Mouse (Mus musculus): Measurements from ENCODE around the gene Krt12. TPM values are rescaled to one million over a fixed set of nuclear protein-coding genes. Genes with fewer than 3 reads are reported as not detected.
A peak's percentile ranks its signal among the peaks of the same experiment; 100 is the strongest.

Gene Krt12
- polyA plus RNA-seq, 1 experiment from 2014 or later, result not detected

DNA sequence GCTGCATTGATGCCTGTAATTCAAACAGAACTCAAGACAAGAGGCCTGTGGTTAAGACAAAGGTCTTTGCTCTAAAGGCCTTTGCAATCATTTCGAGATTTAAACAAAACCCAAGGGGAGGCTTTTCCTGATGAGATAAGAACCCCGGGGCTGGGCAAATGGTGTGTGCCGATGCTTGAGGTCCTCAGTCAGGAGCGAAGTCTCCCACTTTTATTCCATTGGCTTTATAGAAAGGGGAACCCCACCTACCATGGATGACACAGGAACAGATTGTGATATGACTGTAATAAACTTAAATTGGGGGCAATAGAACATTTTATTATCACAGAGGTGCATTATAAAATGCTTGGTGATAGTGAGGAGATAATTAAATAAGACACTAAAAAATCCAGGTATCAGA, 14.6 kb upstream of the Krt12 start:
- Histone ChIP-seq H3K4me1 (replicated peaks; ENCODE audit: insufficient read depth, low read length) (no peaks in the 10 kb centered on the region), H3K4me2 (ENCODE audit: low read length) (no peak overlapping the region), H3K27me3 (ENCODE audit: insufficient read depth, low read length) (no peaks in the 10 kb centered on the region), H3K36me3 (ENCODE audit: insufficient read depth, low read length) (no peaks in the 10 kb centered on the region), H3K4me3 (replicated peaks; ENCODE audit: low read depth, low read length) (no peak overlapping the region), H3K9me3 (replicated peaks; ENCODE audit: low read length) (no peaks in the 10 kb centered on the region), H3K27ac (no peak overlapping the region), H3K9ac (ENCODE audit: low read depth, low read length) (no peak overlapping the region)
- no peak for DNase-seq (ENCODE audit: low spot score)
- 79% methylated on average over 4 of the region's 4 CpGs for WGBS
- no peak for ATAC-seq (replicated peaks; ENCODE audit: low FRiP score, low read depth)
- TF ChIP-seq CTCF (IDR thresholded peaks at IDR 0.05; ENCODE audit: low read depth), result no peak

DNA sequence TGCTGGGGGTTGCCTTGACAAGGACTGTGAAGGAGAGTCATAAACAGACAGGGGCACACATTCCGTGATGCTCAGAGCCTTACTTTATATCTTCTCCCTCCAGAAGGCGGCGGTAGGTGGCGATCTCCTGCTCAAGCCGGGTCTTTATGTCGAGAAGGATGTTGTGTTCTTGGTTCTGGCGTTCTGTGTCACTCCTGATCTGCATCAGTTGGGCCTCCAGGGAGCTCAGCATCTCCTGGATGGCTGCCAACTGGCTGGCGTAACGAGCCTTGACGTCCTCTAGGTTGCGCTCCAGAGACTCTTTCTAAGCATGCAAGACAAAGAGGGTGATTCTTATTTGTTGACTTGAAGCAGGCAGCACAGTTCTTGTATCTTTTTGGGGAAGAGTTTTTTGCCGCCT, 8.6 kb upstream of the Krt12 start:
- WGBS, result 57% methylated on average over 12 of the region's 12 CpGs
- H3K27ac ChIP-seq, result no peak overlapping the region
- no peaks in the 10 kb centered on the region for H3K36me3 ChIP-seq (ENCODE audit: insufficient read depth, low read length)
- H3K9ac ChIP-seq (ENCODE audit: low read depth, low read length), result no peak overlapping the region
- H3K4me2 ChIP-seq (ENCODE audit: low read length), result no peak overlapping the region
- no peak overlapping the region for H3K4me3 ChIP-seq (replicated peaks; ENCODE audit: low read depth, low read length)
- DNase-seq (ENCODE audit: low spot score) (peak; percentile 44), ATAC-seq (replicated peaks; ENCODE audit: low FRiP score, low read depth) (no peak)
- H3K4me1 ChIP-seq (replicated peaks; ENCODE audit: insufficient read depth, low read length), result no peaks in the 10 kb centered on the region
- no peaks in the 10 kb centered on the region for H3K9me3 ChIP-seq (replicated peaks; ENCODE audit: low read length)
- no peaks in the 10 kb centered on the region for H3K27me3 ChIP-seq (ENCODE audit: insufficient read depth, low read length)
- peak; percentile 44; the same call in 1 of the 2 replicates for TF ChIP-seq CTCF (IDR thresholded peaks at IDR 0.05; ENCODE audit: low read depth)

DNA sequence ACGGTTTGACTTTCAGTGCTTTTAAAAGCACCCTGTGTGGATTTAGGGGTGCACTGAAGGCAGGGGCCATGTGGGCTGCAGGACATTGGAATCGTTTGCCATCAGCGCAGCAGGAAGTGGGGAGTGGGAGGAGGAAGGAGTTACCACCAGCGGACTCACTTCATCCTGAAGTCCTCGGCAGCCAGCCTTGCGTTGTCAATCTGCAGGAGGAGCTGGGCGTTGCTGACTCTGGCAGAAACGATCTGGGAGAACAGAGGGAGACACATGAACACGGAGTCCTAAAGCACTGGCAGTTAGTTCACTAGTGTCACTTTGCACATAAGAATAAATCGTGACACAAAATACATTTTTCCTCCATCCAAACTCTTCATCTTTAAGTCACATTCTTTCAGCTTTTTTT, 1.5 kb downstream of the Krt12 start:
- Histone ChIP-seq H3K9ac (ENCODE audit: low read depth, low read length) (no peak overlapping the region), H3K9me3 (replicated peaks; ENCODE audit: low read length) (no peaks in the 10 kb centered on the region), H3K4me3 (replicated peaks; ENCODE audit: low read depth, low read length) (no peak overlapping the region), H3K27me3 (ENCODE audit: insufficient read depth, low read length) (no peaks in the 10 kb centered on the region), H3K36me3 (ENCODE audit: insufficient read depth, low read length) (no peaks in the 10 kb centered on the region), H3K4me2 (ENCODE audit: low read length) (no peak overlapping the region), H3K4me1 (replicated peaks; ENCODE audit: insufficient read depth, low read length) (no peaks in the 10 kb centered on the region), H3K27ac (no peak overlapping the region)
- TF ChIP-seq CTCF (IDR thresholded peaks at IDR 0.05; ENCODE audit: low read depth), result no peak
- ATAC-seq (replicated peaks; ENCODE audit: low FRiP score, low read depth), result no peak
- 25% methylated on average over 10 of the region's 10 CpGs for WGBS
- no peak for DNase-seq (ENCODE audit: low spot score)

DNA sequence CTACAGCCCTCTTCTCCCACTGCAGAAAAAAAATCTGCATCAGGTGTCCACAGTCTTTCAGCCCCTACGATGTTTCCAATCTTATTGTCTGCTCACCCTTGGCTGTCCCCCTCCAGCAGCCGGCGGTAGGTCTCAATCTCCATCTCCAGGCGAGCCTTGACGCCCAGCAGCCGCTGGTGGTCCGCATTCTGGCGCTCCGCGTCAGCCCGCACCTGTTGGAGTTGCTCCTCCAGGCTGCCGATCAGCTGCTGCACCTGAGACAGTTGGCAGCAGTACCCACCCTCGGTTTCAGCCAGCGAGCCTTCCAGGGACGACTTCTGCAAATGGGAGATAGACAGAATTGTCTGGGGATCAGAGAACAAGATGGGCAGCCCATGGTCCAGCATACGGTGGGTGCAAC, 4.2 kb downstream of the Krt12 start:
- Histone ChIP-seq H3K4me2 (ENCODE audit: low read length) (no peak overlapping the region), H3K4me3 (replicated peaks; ENCODE audit: low read depth, low read length) (no peak overlapping the region), H3K36me3 (ENCODE audit: insufficient read depth, low read length) (no peaks in the 10 kb centered on the region), H3K9ac (ENCODE audit: low read depth, low read length) (no peak overlapping the region), H3K4me1 (replicated peaks; ENCODE audit: insufficient read depth, low read length) (no peaks in the 10 kb centered on the region), H3K27ac (no peak overlapping the region), H3K27me3 (ENCODE audit: insufficient read depth, low read length) (no peaks in the 10 kb centered on the region), H3K9me3 (replicated peaks; ENCODE audit: low read length) (no peaks in the 10 kb centered on the region)
- no peak for TF ChIP-seq CTCF (IDR thresholded peaks at IDR 0.05; ENCODE audit: low read depth)
- WGBS, result 73% methylated on average over 16 of the region's 16 CpGs
- ATAC-seq (replicated peaks; ENCODE audit: low FRiP score, low read depth), result no peak
- DNase-seq (ENCODE audit: low spot score), result no peak

DNA sequence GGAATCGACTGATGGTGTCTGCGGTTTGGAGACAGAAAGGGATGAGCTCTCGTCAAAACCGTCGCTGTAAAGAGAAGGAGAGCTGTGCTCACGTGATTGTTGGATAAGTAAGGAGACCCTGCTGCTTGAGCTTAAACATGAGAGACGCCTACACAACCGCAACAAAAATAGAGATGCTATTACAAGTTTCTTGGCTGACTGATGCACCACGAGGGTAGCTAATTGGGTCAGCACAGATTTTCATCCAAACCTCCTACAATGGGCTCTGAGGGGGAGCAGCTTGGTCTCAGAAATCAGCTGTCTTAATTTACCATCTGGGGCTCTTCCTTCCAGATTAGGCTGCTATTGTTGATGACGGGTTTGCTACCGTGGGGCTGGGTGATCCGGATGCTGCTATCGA, 5.2 kb downstream of the Krt12 start:
- TF ChIP-seq CTCF (IDR thresholded peaks at IDR 0.05; ENCODE audit: low read depth), result no peak
- Histone ChIP-seq H3K9ac (ENCODE audit: low read depth, low read length) (no peak overlapping the region), H3K27me3 (ENCODE audit: insufficient read depth, low read length) (no peaks in the 10 kb centered on the region), H3K27ac (no peak overlapping the region), H3K36me3 (ENCODE audit: insufficient read depth, low read length) (no peaks in the 10 kb centered on the region), H3K4me2 (ENCODE audit: low read length) (no peak overlapping the region), H3K4me1 (replicated peaks; ENCODE audit: insufficient read depth, low read length) (no peaks in the 10 kb centered on the region), H3K4me3 (replicated peaks; ENCODE audit: low read depth, low read length) (no peak overlapping the region), H3K9me3 (replicated peaks; ENCODE audit: low read length) (no peaks in the 10 kb centered on the region)
- WGBS, result 84% methylated on average over 13 of the region's 13 CpGs
- no peak for ATAC-seq (replicated peaks; ENCODE audit: low FRiP score, low read depth)
- DNase-seq (ENCODE audit: low spot score), result no peak

DNA sequence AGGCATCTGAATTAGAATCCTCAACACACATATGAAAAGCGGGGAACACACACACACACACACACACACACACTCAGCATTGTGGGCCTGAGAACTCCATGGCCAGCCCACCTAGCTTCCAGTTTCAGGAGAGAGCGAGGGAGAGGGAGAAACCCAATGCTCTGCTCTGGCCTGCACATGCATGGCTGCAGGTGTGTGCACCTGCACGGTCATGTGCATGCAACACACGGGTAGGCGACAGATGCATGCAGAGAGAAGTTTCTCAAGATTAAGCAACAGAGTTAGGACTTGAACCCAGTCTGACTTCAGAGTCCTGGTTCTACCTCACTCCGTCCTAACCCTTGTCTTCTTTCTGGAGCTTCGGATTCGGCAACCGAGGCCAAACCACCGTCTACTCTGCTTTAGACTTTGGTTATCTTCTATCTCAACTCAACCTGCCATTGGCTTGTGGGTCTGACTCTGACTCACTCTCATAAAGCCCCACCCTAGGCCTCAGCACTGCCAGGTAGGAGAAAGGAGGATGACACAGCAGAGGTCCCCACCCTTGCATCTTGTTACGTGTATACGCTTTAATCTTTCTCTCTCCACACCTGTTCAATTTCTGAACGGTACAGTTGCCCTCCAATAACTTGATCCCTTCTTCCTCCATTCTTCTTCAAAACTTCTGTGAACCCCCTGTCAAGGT, 7.5 kb downstream of the Krt12 start:
- ATAC-seq (replicated peaks; ENCODE audit: low FRiP score, low read depth), result no peak
- no peak for TF ChIP-seq CTCF (IDR thresholded peaks at IDR 0.05; ENCODE audit: low read depth)

DNA sequence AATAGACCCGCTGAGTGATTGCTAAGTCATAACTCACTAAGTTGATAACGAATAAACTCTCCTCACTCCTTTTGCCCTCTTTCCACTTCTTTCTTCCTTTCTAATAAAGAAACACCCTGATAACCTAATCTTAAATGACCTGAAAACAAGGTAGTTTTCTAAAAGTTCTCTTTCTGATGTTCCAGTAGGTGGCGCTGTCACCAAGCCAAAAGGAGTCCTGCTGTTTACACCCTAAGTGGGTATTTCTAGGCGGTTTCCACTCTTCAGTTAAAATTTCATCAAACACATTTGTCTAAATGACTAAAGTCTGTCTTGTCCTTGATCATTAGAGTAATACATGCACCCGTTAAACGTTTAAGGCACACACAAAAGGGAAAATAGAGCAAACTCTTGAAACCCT, 8.8 kb downstream of the Krt12 start:
- H3K36me3 ChIP-seq (ENCODE audit: insufficient read depth, low read length), result no peaks in the 10 kb centered on the region
- ATAC-seq (replicated peaks; ENCODE audit: low FRiP score, low read depth) (no peak), DNase-seq (ENCODE audit: low spot score) (peak; percentile 74)
- H3K9ac ChIP-seq (ENCODE audit: low read depth, low read length), result no peak overlapping the region
- H3K27me3 ChIP-seq (ENCODE audit: insufficient read depth, low read length), result no peaks in the 10 kb centered on the region
- no peak overlapping the region for H3K27ac ChIP-seq
- H3K4me2 ChIP-seq (ENCODE audit: low read length), result no peak overlapping the region
- TF ChIP-seq CTCF (IDR thresholded peaks at IDR 0.05; ENCODE audit: low read depth), result peak; percentile 89
- H3K9me3 ChIP-seq (replicated peaks; ENCODE audit: low read length), result no peaks in the 10 kb centered on the region
- no peak overlapping the region for H3K4me3 ChIP-seq (replicated peaks; ENCODE audit: low read depth, low read length)
- 20% methylated on average over 6 of the region's 6 CpGs for WGBS
- H3K4me1 ChIP-seq (replicated peaks; ENCODE audit: insufficient read depth, low read length), result no peaks in the 10 kb centered on the region

More for the DNA sequence above, 7.5 kb downstream of the Krt12 start:
- Histone ChIP-seq H3K4me3 (replicated peaks; ENCODE audit: low read depth, low read length) (no peak overlapping the region), H3K4me2 (ENCODE audit: low read length) (no peak overlapping the region), H3K27me3 (ENCODE audit: insufficient read depth, low read length) (no peaks in the 10 kb centered on the region), H3K36me3 (ENCODE audit: insufficient read depth, low read length) (no peaks in the 10 kb centered on the region), H3K27ac (no peak overlapping the region), H3K9ac (ENCODE audit: low read depth, low read length) (no peak overlapping the region), H3K4me1 (replicated peaks; ENCODE audit: insufficient read depth, low read length) (no peaks in the 10 kb centered on the region), H3K9me3 (replicated peaks; ENCODE audit: low read length) (no peaks in the 10 kb centered on the region)
- DNase-seq (ENCODE audit: low spot score), result no peak
- 85% methylated on average over 13 of the region's 13 CpGs for WGBS

Data from kidney, postnatal 0 days (tissue).